Mouse (Mus musculus) stomach, postnatal 0 days (tissue): ENCODE measurements around the gene Vps37b.

ENCODE experiments used
- CTCF ChIP-seq: IDR thresholded peaks from 2 replicates; pipeline ENCODE4 v1.5.1; 2016; ENCODE audit warnings: antibody characterized with exemption, low read depth, mild to moderate bottlenecking, moderate library complexity
- EP300 ChIP-seq: optimal IDR thresholded peaks from 2 replicates; pipeline ENCODE3; 2016; ENCODE audit warnings: antibody characterized with exemption

GRCm38 (mm10) chr5:124024677-124025076, 7.4 kb downstream of the Vps37b start:
- TF ChIP-seq EP300 = no peak
- TF ChIP-seq CTCF = no peak
